Mouse (Mus musculus): ENCODE results near the gene Hnf1a.

GRCm38 (mm10) chr5:115002781-115003180, 31.9 kb upstream of the Hnf1a start:
- no peak for TF ChIP-seq CTCF (IDR thresholded peaks at IDR 0.05)
- TF ChIP-seq POLR2A (IDR thresholded peaks at IDR 0.05; ENCODE audit: insufficient read depth, low read depth, low read length), result no peak
